Mouse (Mus musculus): ENCODE measurements around the gene Clpb. TPM values are rescaled to one million over a fixed set of nuclear protein-coding genes. Genes with fewer than 3 reads are reported as not detected.
A peak's percentile ranks its signal among the peaks of the same experiment; 100 is the strongest.

Gene Clpb
- polyA plus RNA-seq, 1 experiment from 2014 or later, result 33.0 TPM

DNA sequence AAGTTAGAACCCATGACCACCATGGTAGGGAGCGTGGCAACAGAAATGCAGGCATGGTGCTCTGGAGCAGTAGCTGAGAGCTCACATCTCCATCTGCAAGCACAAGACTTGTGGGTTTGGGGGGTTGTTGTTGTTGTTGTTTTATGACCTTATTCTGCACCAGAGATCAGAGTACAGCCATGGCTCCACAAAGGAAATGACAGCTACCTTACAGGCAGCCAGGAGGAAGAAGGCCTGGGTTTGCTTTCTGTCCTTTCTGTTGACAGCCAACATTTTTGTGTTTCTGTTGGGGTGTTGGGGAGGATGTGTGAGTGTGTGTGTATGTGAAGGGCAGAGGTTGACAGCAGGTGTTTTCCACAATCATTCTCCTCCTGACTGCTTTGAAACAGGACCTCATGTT is 71.9 kb downstream of the Clpb start:
- Histone ChIP-seq H3K4me1 (replicated peaks; ENCODE audit: control insufficient read depth, insufficient read depth, low read length) (no peaks in the 10 kb centered on the region), H3K27me3 (ENCODE audit: control insufficient read depth, insufficient read depth, low read length) (no peaks in the 10 kb centered on the region), H3K27ac (no peak overlapping the region), H3K9me3 (ENCODE audit: control insufficient read depth, low read length) (no peaks in the 10 kb centered on the region), H3K36me3 (replicated peaks; ENCODE audit: control insufficient read depth, insufficient read depth) (no peaks in the 10 kb centered on the region), H3K4me3 (replicated peaks; ENCODE audit: low read length) (no peak overlapping the region), H3K9ac (no peak overlapping the region), H3K4me2 (replicated peaks) (no peak overlapping the region)
- DNase-seq (ENCODE audit: low spot score) (no peak), ATAC-seq (ENCODE audit: low FRiP score) (no peak)
- 100% methylated on average over 1 of the region's 1 CpGs for WGBS

DNA sequence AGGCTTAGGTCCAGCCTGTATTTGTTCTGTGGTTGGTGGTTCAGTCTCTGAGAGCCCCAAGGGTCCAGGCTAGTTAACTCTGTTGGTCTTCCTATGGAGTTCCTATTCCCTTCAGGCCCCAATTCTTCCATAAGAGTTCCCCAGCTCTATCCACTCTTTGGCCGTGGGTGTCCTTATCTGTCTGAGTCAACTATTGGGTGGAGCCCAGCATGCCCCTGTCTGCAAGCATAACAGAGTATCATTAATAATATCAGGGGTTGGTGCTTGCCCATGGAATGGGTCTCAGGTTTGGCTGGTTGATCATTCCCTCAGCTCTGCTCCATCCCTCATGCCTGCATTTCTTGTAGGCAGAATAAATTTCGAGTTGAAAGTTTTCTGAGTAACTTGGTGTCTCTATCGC is 74.3 kb downstream of the Clpb start:
- Histone ChIP-seq H3K9me3 (ENCODE audit: control insufficient read depth, low read length) (no peaks in the 10 kb centered on the region), H3K36me3 (replicated peaks; ENCODE audit: control insufficient read depth, insufficient read depth) (no peaks in the 10 kb centered on the region), H3K4me2 (replicated peaks) (no peak overlapping the region), H3K9ac (no peak overlapping the region), H3K4me3 (replicated peaks; ENCODE audit: low read length) (no peak overlapping the region), H3K27me3 (ENCODE audit: control insufficient read depth, insufficient read depth, low read length) (no peaks in the 10 kb centered on the region), H3K4me1 (replicated peaks; ENCODE audit: control insufficient read depth, insufficient read depth, low read length) (no peaks in the 10 kb centered on the region), H3K27ac (no peak overlapping the region)
- ATAC-seq (ENCODE audit: low FRiP score) (no peak), DNase-seq (ENCODE audit: low spot score) (no peak)
- 84% methylated on average over 3 of the region's 3 CpGs for WGBS

DNA sequence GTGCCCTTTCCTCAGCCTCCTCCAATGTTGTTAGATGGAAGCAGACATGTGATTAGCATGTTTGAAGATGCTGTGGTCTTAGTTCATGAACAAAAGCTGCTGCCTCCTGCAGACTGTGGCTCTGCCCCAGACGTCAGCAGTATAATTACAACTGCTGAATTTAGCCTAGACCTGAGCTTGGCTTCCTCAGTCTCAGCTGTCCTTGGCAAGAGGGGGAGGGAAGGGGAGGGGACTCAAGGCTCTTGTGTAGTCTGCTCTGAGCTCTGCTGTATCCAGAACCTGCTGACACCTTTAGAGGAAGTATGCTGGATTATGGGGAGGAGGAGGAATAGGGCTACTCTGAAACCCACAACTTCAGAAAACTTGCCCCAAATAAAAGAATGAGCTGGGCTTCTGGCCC is 76.2 kb downstream of the Clpb start:
- Histone ChIP-seq H3K27ac (no peak overlapping the region), H3K4me3 (replicated peaks; ENCODE audit: low read length) (no peak overlapping the region), H3K4me2 (replicated peaks) (no peak overlapping the region), H3K9me3 (ENCODE audit: control insufficient read depth, low read length) (no peaks in the 10 kb centered on the region), H3K9ac (no peak overlapping the region), H3K36me3 (replicated peaks; ENCODE audit: control insufficient read depth, insufficient read depth) (no peaks in the 10 kb centered on the region), H3K4me1 (replicated peaks; ENCODE audit: control insufficient read depth, insufficient read depth, low read length) (0 out of 2 replicates have a peak, but pooled peaks cover 4% of the 10 kb centered on the region), H3K27me3 (ENCODE audit: control insufficient read depth, insufficient read depth, low read length) (no peaks in the 10 kb centered on the region)
- ATAC-seq (ENCODE audit: low FRiP score) (no peak), DNase-seq (ENCODE audit: low spot score) (no peak)
- WGBS, result 3% methylated on average over 1 of the region's 1 CpGs

GRCm38 (mm10) chr7:101743487-101743886 is 80.1 kb downstream of the Clpb start:
- WGBS, result 88% methylated on average over 4 of the region's 4 CpGs
- ATAC-seq (ENCODE audit: low FRiP score), result no peak
- H3K9me3 ChIP-seq (ENCODE audit: control insufficient read depth, low read length), result no peaks in the 10 kb centered on the region

DNA sequence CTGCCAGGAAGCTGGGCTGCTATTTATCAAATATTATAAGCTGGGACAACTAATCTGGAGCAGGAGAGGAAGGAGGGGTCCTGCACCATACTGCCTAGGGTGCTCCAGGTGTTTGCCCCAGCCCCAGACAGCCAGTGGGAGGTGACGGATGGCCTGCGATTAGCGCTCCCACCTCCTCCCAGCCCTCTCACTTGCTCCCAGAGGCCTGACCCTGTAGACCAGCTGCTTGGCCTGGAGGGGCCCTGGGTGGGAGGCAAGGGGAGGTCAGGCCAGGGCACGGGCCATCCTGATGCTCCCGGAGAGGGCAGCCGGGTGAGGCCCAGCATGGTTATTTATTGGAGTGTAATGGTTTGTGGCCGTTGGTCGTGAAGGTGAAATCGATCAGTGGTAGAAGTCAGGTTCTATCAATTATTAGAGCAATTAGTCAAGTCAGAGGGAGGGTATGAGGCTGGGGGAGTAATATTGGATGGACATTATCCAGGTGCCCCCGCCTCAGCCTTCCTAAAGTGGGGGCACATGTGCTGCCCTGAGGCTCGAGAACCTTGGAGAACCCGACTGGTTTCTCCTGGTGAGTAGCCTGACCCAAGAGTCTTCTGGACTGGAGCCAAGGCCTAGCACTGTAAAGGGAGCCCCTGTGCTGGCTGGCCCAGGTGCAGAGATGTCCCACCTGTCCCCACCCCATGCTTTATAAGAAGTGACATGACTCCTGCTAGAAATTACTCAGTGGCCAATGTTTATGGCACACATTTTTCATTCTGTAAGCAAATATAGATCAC is 83.3 kb downstream of the Clpb start:
- Histone ChIP-seq H3K27ac (no peak overlapping the region), H3K9me3 (ENCODE audit: control insufficient read depth, low read length) (no peaks in the 10 kb centered on the region), H3K4me1 (replicated peaks; ENCODE audit: control insufficient read depth, insufficient read depth, low read length) (0 out of 2 replicates have a peak, but pooled peaks cover 4% of the 10 kb centered on the region), H3K9ac (no peak overlapping the region), H3K4me2 (replicated peaks) (no peak overlapping the region), H3K27me3 (ENCODE audit: control insufficient read depth, insufficient read depth, low read length) (no peaks in the 10 kb centered on the region), H3K4me3 (replicated peaks; ENCODE audit: low read length) (no peak overlapping the region), H3K36me3 (replicated peaks; ENCODE audit: control insufficient read depth, insufficient read depth) (0 out of 2 replicates have a peak, but pooled peaks cover 4% of the 10 kb centered on the region)
- WGBS, result 78% methylated on average over 12 of the region's 12 CpGs
- peak; percentile 21; the same call in 1 of the 2 replicates for ATAC-seq (ENCODE audit: low FRiP score)
- no peak for DNase-seq (ENCODE audit: low spot score)

More at GRCm38 (mm10) chr7:101743487-101743886, 80.1 kb downstream of the Clpb start:
- Histone ChIP-seq H3K9ac (no peak overlapping the region), H3K27ac (no peak overlapping the region), H3K4me2 (replicated peaks) (no peak overlapping the region), H3K36me3 (replicated peaks; ENCODE audit: control insufficient read depth, insufficient read depth) (no peaks in the 10 kb centered on the region), H3K27me3 (ENCODE audit: control insufficient read depth, insufficient read depth, low read length) (no peaks in the 10 kb centered on the region), H3K4me3 (replicated peaks; ENCODE audit: low read length) (no peak overlapping the region), H3K4me1 (replicated peaks; ENCODE audit: control insufficient read depth, insufficient read depth, low read length) (0 out of 2 replicates have a peak, but pooled peaks cover 4% of the 10 kb centered on the region)
- DNase-seq (ENCODE audit: low spot score), result no peak

DNA sequence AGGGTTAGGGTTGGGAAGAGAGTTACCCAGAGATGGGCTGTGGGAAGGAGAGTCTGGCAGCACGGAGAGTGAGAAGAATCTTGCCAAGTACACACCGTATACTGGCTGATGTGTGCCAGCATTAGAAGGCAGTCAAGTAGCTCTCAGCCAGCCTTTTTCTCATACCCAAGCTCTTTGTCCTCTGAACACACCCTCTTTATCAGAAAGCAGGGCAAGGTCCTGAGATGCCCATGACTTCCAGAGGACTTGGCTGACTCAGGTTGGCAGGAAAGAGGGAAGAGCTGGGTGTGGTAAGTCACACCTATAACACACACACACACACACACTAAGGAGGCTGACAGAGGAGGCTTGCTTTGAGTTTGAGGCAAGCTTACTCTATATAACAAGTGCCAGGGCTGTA is 86.8 kb downstream of the Clpb start:
- no peak overlapping the region for H3K4me2 ChIP-seq (replicated peaks)
- no peaks in the 10 kb centered on the region for H3K4me1 ChIP-seq (replicated peaks; ENCODE audit: control insufficient read depth, insufficient read depth, low read length)
- no peak overlapping the region for H3K27ac ChIP-seq
- no peak for DNase-seq (ENCODE audit: low spot score)
- no peak for ATAC-seq (ENCODE audit: low FRiP score)
- WGBS, result 88% methylated on average over 2 of the region's 2 CpGs
- no peak overlapping the region for H3K4me3 ChIP-seq (replicated peaks; ENCODE audit: low read length)
- no peaks in the 10 kb centered on the region for H3K27me3 ChIP-seq (ENCODE audit: control insufficient read depth, insufficient read depth, low read length)
- no peak overlapping the region for H3K9ac ChIP-seq
- no peaks in the 10 kb centered on the region for H3K9me3 ChIP-seq (ENCODE audit: control insufficient read depth, low read length)
- peaks cover 18% of the 10 kb centered on the region; the same call in 1 of the 2 replicates for H3K36me3 ChIP-seq (replicated peaks; ENCODE audit: control insufficient read depth, insufficient read depth)

- no peak for ATAC-seq (ENCODE audit: low FRiP score)
These were observed 88.9 kb downstream of the Clpb start for GRCm38 (mm10) chr7:101752346-101752745.

GRCm38 (mm10) chr7:101753492-101753891 is 90.1 kb downstream of the Clpb start:
- peaks cover 22% of the 10 kb centered on the region; the same call in 1 of the 2 replicates for H3K36me3 ChIP-seq (replicated peaks; ENCODE audit: control insufficient read depth, insufficient read depth)
- no peak overlapping the region for H3K27ac ChIP-seq
- no peaks in the 10 kb centered on the region for H3K27me3 ChIP-seq (ENCODE audit: control insufficient read depth, insufficient read depth, low read length)
- H3K9ac ChIP-seq, result no peak overlapping the region
- no peak overlapping the region for H3K4me3 ChIP-seq (replicated peaks; ENCODE audit: low read length)
- WGBS, result 94% methylated on average over 5 of the region's 5 CpGs
- H3K9me3 ChIP-seq (ENCODE audit: control insufficient read depth, low read length), result no peaks in the 10 kb centered on the region
- H3K4me1 ChIP-seq (replicated peaks; ENCODE audit: control insufficient read depth, insufficient read depth, low read length), result no peaks in the 10 kb centered on the region
- ATAC-seq (ENCODE audit: low FRiP score), result no peak
- H3K4me2 ChIP-seq (replicated peaks), result no peak overlapping the region
- DNase-seq (ENCODE audit: low spot score), result no peak

More at GRCm38 (mm10) chr7:101752346-101752745, 88.9 kb downstream of the Clpb start:
- H3K27ac ChIP-seq, result no peak overlapping the region
- no peak overlapping the region for H3K9ac ChIP-seq
- no peak overlapping the region for H3K4me2 ChIP-seq (replicated peaks)
- H3K36me3 ChIP-seq (replicated peaks; ENCODE audit: control insufficient read depth, insufficient read depth), result peaks cover 18% of the 10 kb centered on the region; the same call in 1 of the 2 replicates
- H3K27me3 ChIP-seq (ENCODE audit: control insufficient read depth, insufficient read depth, low read length), result no peaks in the 10 kb centered on the region
- no peaks in the 10 kb centered on the region for H3K9me3 ChIP-seq (ENCODE audit: control insufficient read depth, low read length)
- 96% methylated on average over 3 of the region's 3 CpGs for WGBS
- no peaks in the 10 kb centered on the region for H3K4me1 ChIP-seq (replicated peaks; ENCODE audit: control insufficient read depth, insufficient read depth, low read length)
- no peak overlapping the region for H3K4me3 ChIP-seq (replicated peaks; ENCODE audit: low read length)
- no peak for DNase-seq (ENCODE audit: low spot score)

DNA sequence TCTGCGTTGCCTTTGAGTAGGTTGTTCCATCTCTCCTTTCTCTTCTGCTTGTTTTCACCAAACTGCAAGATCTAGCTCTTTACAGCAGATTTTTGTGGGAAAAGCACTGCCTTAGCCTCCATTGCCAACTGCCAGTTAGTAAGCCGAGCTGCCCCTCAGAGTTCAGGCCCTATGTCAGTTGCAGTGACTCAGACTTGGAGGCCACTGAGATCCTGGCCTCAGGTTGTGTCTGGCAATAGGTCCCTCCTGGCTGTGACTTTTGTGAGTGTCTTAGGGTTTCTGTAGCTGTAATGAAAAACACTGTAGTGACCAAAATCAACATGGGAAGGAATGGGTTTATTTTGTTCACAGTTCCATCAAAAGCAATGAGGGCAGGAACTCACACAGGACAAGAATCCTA is 91.0 kb downstream of the Clpb start:
- ATAC-seq (ENCODE audit: low FRiP score) (no peak), DNase-seq (ENCODE audit: low spot score) (no peak)
- H3K9ac ChIP-seq, result no peak overlapping the region
- no peaks in the 10 kb centered on the region for H3K9me3 ChIP-seq (ENCODE audit: control insufficient read depth, low read length)
- H3K4me2 ChIP-seq (replicated peaks), result no peak overlapping the region
- no peaks in the 10 kb centered on the region for H3K27me3 ChIP-seq (ENCODE audit: control insufficient read depth, insufficient read depth, low read length)
- WGBS, result 93% methylated on average over 2 of the region's 2 CpGs
- no peak overlapping the region for H3K4me3 ChIP-seq (replicated peaks; ENCODE audit: low read length)
- no peak overlapping the region for H3K27ac ChIP-seq
- peaks cover 23% of the 10 kb centered on the region; the same call in 1 of the 2 replicates for H3K36me3 ChIP-seq (replicated peaks; ENCODE audit: control insufficient read depth, insufficient read depth)
- H3K4me1 ChIP-seq (replicated peaks; ENCODE audit: control insufficient read depth, insufficient read depth, low read length), result no peaks in the 10 kb centered on the region
